Mouse (Mus musculus) leukemia stem cell, adult 10-12 weeks (primary cell): ENCODE measurements around the gene Cs. TPM values are rescaled to one million over a fixed set of nuclear protein-coding genes. Genes with fewer than 3 reads are reported as not detected.

Experiments used
- polyA plus RNA-seq: library from polyadenylated mRNA; stranded (reverse); fragments of >175 nt; gene quantifications from 2 replicates; pipeline ENCODE4 v1.2.3, GENCODE M21; 2012; ENCODE audit warnings: low replicate concordance

The Cs gene
- polyA plus RNA-seq = 8.6 and 52.3 TPM in 2 replicates

DNA sequence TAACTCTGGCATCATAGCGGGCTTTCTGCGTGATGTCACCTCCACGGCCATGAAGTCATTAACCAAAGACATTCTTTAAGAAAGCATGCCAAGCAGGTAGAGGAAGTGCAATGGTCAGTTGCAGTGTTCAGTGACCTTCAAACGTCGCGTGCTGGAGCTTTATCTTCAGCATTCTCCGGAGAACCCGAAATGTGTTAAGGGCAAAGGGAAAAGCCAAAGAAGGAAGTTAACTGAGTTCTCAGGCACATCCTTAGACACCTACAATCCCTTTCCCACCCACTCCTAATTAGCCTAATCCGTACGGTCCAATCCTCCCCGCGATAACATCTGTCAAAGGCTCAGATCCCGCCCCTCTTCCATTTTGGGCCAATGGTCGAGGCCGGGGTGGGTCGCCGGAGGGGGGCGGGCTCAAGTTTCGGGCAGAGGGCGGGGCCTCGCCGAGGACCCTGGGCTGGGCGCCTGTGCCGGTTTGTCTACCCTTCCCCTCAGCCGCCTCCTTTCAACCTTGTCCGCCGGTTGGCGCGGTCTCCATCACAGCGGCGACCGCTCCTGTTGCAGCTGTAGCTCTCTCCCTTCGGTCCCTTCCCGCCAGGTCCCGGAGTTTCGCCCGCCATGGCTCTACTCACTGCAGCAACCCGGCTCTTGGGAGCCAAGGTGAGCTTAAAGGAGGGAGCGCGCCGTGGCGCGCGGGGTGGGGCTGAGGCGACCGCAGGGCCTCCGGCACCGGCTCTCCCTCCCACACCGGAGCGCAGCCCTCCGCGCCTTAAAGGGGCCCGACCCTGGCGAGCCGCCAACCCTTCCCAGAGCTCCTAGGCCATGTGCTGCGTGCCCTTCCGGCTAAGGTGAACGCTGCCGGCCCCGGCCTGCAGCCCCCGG, at the start of gene Cs:
Gene Cs, plus strand, starts transcription at position 429 of the 876 bp plus-strand sequence.

DNA sequence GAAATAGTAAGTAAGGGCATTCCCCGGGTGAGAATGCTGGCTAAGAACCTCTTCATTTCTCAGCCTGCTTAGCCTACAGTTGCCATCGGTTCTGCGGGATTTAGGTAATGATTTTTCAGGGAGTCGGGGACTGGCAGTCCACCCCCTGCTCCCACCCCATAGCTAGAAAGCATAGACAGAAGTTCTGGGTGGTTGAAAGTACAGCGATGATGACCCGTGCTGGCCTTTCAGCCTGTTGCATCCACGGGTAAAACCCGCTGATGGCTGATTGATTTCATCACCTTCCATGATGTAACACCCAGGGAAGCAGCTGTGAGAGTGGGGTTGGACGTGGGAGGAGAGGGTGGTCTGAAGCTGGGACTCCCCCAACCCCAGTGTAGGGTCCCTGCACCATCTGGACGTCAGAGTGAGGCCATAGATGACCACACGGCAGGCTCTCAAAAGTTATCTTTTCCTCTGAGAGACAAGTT, 38.8 kb upstream of the Cs start, which contains the start of gene Il23a:
Gene Il23a, minus strand, starts transcription at position 51 of the 470 bp plus-strand sequence.

DNA sequence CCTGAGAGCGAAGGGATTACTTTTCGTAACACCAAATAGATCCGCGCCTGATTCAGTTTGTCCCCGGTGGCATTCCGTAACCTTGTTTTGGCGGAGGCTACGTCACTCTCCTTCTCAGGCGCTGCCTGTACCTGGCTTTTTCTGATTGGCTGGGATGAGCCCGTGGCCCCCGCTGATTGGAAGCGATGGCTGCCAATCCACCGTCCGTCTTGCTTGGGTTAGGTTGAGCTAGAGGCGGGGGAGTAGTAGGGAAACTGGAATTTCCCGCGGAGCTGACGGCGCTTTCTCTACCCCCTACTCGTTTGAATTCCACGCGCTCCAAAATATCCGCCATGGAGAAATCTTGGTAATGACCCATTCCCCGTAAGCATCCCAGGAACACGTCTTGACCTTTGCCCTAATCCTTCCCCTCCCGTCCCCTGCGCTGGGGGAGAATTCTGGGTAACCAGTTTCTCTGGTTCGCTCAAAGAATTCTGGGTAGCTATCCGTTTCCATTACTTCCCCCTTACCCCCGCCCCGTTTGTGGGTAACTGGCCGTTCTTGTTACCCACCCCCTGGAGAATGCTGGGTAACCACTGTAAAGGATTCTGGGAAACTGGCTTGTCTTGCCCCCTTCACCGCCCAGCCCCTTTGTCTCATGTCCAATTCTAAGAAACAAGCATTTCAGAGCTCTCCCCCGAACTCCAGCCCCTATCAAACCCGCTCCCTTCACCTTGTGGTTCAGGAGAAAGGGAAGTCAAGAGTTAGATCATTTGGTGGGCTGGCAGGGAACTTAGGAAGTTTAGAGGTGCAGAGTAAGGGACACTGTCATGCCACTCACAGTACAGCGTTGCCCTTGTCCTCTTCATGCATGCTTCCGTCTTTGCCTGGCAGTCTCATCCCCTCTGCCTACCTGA, 34.2 kb upstream of the Cs start, which contains the start of gene Pan2:
Gene Pan2, plus strand, starts transcription at position 210 of the 896 bp plus-strand sequence.

GRCm38 (mm10) chr10:128322141-128323108, 15.1 kb upstream of the Cs start, which contains the start of gene Cnpy2:
Cnpy2 (plus strand) TSS chr10:128322459.

GRCm38 (mm10) chr10:128368402-128369217, 31.1 kb downstream of the Cs start, which contains the start of gene Coq10a:
Coq10a (minus strand) TSS chr10:128368997.

GRCm38 (mm10) chr10:128376455-128377211, 39.1 kb downstream of the Cs start, which contains the start of gene Ankrd52:
Ankrd52 (plus strand) TSS chr10:128377115.

GRCm38 (mm10) chr10:128401056-128401455, 63.5 kb downstream of the Cs start, which contains the start of gene Slc39a5:
Slc39a5 (minus strand) TSS chr10:128401229.

DNA sequence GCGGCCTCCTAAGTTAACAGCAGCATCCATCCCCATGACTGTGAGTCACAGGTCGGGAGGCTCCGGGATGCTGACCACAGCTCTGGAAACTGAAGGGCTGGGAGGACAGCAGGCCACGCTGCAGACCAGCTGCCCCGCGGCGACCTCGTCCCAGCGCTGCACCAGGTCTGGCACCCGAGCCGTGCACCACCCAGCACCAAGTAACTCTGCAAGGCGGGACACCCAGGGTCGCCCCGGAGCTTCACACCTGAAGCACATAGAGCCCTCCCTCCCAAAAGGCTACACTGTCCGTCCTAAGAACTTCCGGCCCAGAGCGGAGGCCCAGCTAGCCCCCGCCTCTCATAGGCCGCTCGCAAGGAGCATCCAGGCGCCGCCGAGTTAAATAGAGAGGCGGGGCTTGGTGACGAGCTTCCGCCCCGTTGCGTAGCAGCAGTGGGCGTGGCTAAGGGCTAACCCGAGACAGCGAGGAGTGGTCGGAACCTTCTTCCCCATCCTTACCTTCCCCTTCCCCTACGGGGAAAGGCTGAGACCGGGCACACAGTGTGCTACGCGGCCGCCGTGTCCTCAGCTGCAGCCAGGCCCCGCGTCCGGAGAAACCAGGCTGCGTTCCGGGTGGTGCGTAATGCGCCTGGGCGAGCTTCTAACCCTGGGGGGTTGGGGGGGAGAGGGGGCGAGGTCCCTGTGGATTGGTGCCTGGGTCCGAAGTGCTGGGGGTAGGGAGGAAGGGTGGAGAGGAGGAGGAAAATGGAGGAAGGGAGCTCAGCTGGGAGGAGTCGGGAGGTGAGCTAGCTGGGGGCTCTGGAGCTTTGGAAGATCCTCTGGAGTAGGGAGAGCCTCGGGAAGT, 73.9 kb downstream of the Cs start, which contains the start of the genes Nabp2 and Rnf41:
Gene Nabp2, minus strand, starts transcription at position 282 of the 844 bp plus-strand sequence.
Gene Rnf41, plus strand, starts transcription at position 447 of the 844 bp plus-strand sequence.

Other genes starting within 250 kb of the Cs start
- 9.2 and 28.5 TPM in 2 replicates for gene Baz2a, start 246.2 kb upstream of the Cs start, polyA plus RNA-seq
- 6.1 and 6.7 TPM in 2 replicates for gene Rbms2, start 157.4 kb upstream of the Cs start, polyA plus RNA-seq
- gene Gls2, start 143.3 kb upstream of the Cs start, polyA plus RNA-seq = 1.7 and 2.8 TPM in 2 replicates
- gene Spryd4, start 125.9 kb upstream of the Cs start, polyA plus RNA-seq = 0.39 and 3.8 TPM in 2 replicates
- gene Mip, start 111.9 kb upstream of the Cs start, polyA plus RNA-seq = 0.32 and 0.44 TPM in 2 replicates
- gene Timeless, start 105.7 kb upstream of the Cs start, polyA plus RNA-seq = 19.8 and 23.0 TPM in 2 replicates
- gene Apon, start 83.6 kb upstream of the Cs start, polyA plus RNA-seq = 0.13 TPM in 1 of 2 replicates, not detected in the other
- gene Apof, start 69.1 kb upstream of the Cs start, polyA plus RNA-seq = not detected in 2 replicates
- gene Stat2, start 67.2 kb upstream of the Cs start, polyA plus RNA-seq = 26.1 and 38.2 TPM in 2 replicates
- 0.12 and 0.13 TPM in 2 replicates for gene Il23a, start 39.0 kb upstream of the Cs start, polyA plus RNA-seq
- 2.8 and 6.3 TPM in 2 replicates for gene Pan2, start 34.4 kb upstream of the Cs start, polyA plus RNA-seq
- 27.5 and 52.4 TPM in 2 replicates for gene Cnpy2, start 15.3 kb upstream of the Cs start, polyA plus RNA-seq
- 3.6 and 11.6 TPM in 2 replicates for gene Coq10a, start 31.3 kb downstream of the Cs start, polyA plus RNA-seq
- gene Ankrd52, start 39.4 kb downstream of the Cs start, polyA plus RNA-seq = 61.1 and 121 TPM in 2 replicates
- gene Slc39a5, start 63.5 kb downstream of the Cs start, polyA plus RNA-seq = not detected in 2 replicates
- gene Nabp2, start 73.8 kb downstream of the Cs start, polyA plus RNA-seq = 265 and 291 TPM in 2 replicates
- gene Rnf41, start 73.9 kb downstream of the Cs start, polyA plus RNA-seq = 7.7 and 9.3 TPM in 2 replicates
- 223 and 234 TPM in 2 replicates for gene Smarcc2, start 121.5 kb downstream of the Cs start, polyA plus RNA-seq
- 27.3 and 134 TPM in 2 replicates for gene Myl6, start 156.4 kb downstream of the Cs start, polyA plus RNA-seq
- 6.8 and 8.3 TPM in 2 replicates for gene Myl6b, start 161.0 kb downstream of the Cs start, polyA plus RNA-seq
- 64.0 and 113 TPM in 2 replicates for gene Esyt1, start 188.1 kb downstream of the Cs start, polyA plus RNA-seq
- 17.8 and 33.1 TPM in 2 replicates for gene Zc3h10, start 210.0 kb downstream of the Cs start, polyA plus RNA-seq
- 1,968 and 2,386 TPM in 2 replicates for gene Rpl41, start 211.6 kb downstream of the Cs start, polyA plus RNA-seq
- gene Pa2g4, start 228.3 kb downstream of the Cs start, polyA plus RNA-seq = 485 and 726 TPM in 2 replicates